Mouse (Mus musculus): ENCODE data around the gene Ccdc85a.

- TF ChIP-seq CTCF (IDR thresholded peaks at IDR 0.05; ENCODE audit: low read depth, low read length) (no peak), POLR2A (IDR thresholded peaks at IDR 0.05; ENCODE audit: extremely low read depth, insufficient read depth, low read length) (no peak)
Measured at GRCm38 (mm10) chr11:28583138-28583910, 800 bp downstream of the Ccdc85a start.
